Mouse (Mus musculus): ENCODE results near the gene Gmpr2.
A peak's percentile ranks its signal among the peaks of the same experiment; 100 is the strongest.

The Gmpr2 gene

GRCm38 (mm10) chr14:55660636-55661035 is 11.1 kb upstream of the Gmpr2 start:
- peaks cover 25% of the 10 kb centered on the region for H3K4me1 ChIP-seq (replicated peaks; ENCODE audit: low read depth, low read length)
- TF ChIP-seq POU5F1 (IDR thresholded peaks at IDR 0.05; ENCODE audit: borderline replicate concordance, low read length) (no peak), NANOG (IDR thresholded peaks at IDR 0.05; ENCODE audit: borderline replicate concordance, low read length) (no peak), CTCF (conservative IDR thresholded peaks at IDR 0.05; ENCODE audit: low read length) (no peak)
- peak overlapping the region; percentile 84; the same call in 1 of the 2 replicates for H3K4me3 ChIP-seq (replicated peaks; ENCODE audit: low read length)
- peaks cover 66% of the 10 kb centered on the region for H3K36me3 ChIP-seq (ENCODE audit: insufficient read depth, low read length)
- no peaks in the 10 kb centered on the region for H3K27me3 ChIP-seq (ENCODE audit: insufficient read depth, low read length)
- no peaks in the 10 kb centered on the region for H3K9me3 ChIP-seq (ENCODE audit: low read length)

GRCm38 (mm10) chr14:55671486-55671832 is 282 bp upstream of the Gmpr2 start:
- no peak for TF ChIP-seq NANOG (IDR thresholded peaks at IDR 0.05; ENCODE audit: borderline replicate concordance, low read length)
- no peak for TF ChIP-seq CTCF (conservative IDR thresholded peaks at IDR 0.05; ENCODE audit: low read length)
- TF ChIP-seq POU5F1 (IDR thresholded peaks at IDR 0.05; ENCODE audit: borderline replicate concordance, low read length): no peak
- H3K36me3 ChIP-seq (ENCODE audit: insufficient read depth, low read length): peaks cover 53% of the 10 kb centered on the region
- peak overlapping the region; percentile 94 for H3K4me3 ChIP-seq (replicated peaks; ENCODE audit: low read length)
- no peaks in the 10 kb centered on the region for H3K9me3 ChIP-seq (ENCODE audit: low read length)
- H3K4me1 ChIP-seq (replicated peaks; ENCODE audit: low read depth, low read length): peaks cover 44% of the 10 kb centered on the region
- no peaks in the 10 kb centered on the region for H3K27me3 ChIP-seq (ENCODE audit: insufficient read depth, low read length)

GRCm38 (mm10) chr14:55672741-55673060 is 960 bp downstream of the Gmpr2 start:
- peak overlapping the region; percentile 94 for H3K4me3 ChIP-seq (replicated peaks; ENCODE audit: low read length)
- H3K36me3 ChIP-seq (ENCODE audit: insufficient read depth, low read length): peaks cover 58% of the 10 kb centered on the region
- H3K9me3 ChIP-seq (ENCODE audit: low read length): no peaks in the 10 kb centered on the region
- H3K27me3 ChIP-seq (ENCODE audit: insufficient read depth, low read length): no peaks in the 10 kb centered on the region
- peaks cover 38% of the 10 kb centered on the region for H3K4me1 ChIP-seq (replicated peaks; ENCODE audit: low read depth, low read length)
- no peak for TF ChIP-seq CTCF (conservative IDR thresholded peaks at IDR 0.05; ENCODE audit: low read length)
- TF ChIP-seq POU5F1 (IDR thresholded peaks at IDR 0.05; ENCODE audit: borderline replicate concordance, low read length): no peak
- TF ChIP-seq NANOG (IDR thresholded peaks at IDR 0.05; ENCODE audit: borderline replicate concordance, low read length): no peak

GRCm38 (mm10) chr14:55677615-55678014 is 5.9 kb downstream of the Gmpr2 start:
- H3K4me1 ChIP-seq (replicated peaks; ENCODE audit: low read depth, low read length): peaks cover 40% of the 10 kb centered on the region
- H3K36me3 ChIP-seq (ENCODE audit: insufficient read depth, low read length): peaks cover 63% of the 10 kb centered on the region
- no peaks in the 10 kb centered on the region for H3K27me3 ChIP-seq (ENCODE audit: insufficient read depth, low read length)
- H3K9me3 ChIP-seq (ENCODE audit: low read length): no peaks in the 10 kb centered on the region
- TF ChIP-seq NANOG (IDR thresholded peaks at IDR 0.05; ENCODE audit: borderline replicate concordance, low read length) (no peak), CTCF (conservative IDR thresholded peaks at IDR 0.05; ENCODE audit: low read length) (no peak), POU5F1 (IDR thresholded peaks at IDR 0.05; ENCODE audit: borderline replicate concordance, low read length) (no peak)
- no peak overlapping the region for H3K4me3 ChIP-seq (replicated peaks; ENCODE audit: low read length)

- TF ChIP-seq CTCF (conservative IDR thresholded peaks at IDR 0.05; ENCODE audit: low read length): peak; percentile 53
- TF ChIP-seq NANOG (IDR thresholded peaks at IDR 0.05; ENCODE audit: borderline replicate concordance, low read length): peak; percentile 28; the same call in 1 of the 2 replicates
- TF ChIP-seq POU5F1 (IDR thresholded peaks at IDR 0.05; ENCODE audit: borderline replicate concordance, low read length): no peak
These were observed 9.7 kb downstream of the Gmpr2 start, which contains the start of gene Tinf2 for GRCm38 (mm10) chr14:55681160-55682117. Gene Tinf2, minus strand, starts transcription at chr14:55681820.

GRCm38 (mm10) chr14:55682118-55682493 is 10.4 kb downstream of the Gmpr2 start:
- peaks cover 39% of the 10 kb centered on the region for H3K36me3 ChIP-seq (ENCODE audit: insufficient read depth, low read length)
- no peaks in the 10 kb centered on the region for H3K27me3 ChIP-seq (ENCODE audit: insufficient read depth, low read length)
- H3K9me3 ChIP-seq (ENCODE audit: low read length): no peaks in the 10 kb centered on the region
- H3K4me1 ChIP-seq (replicated peaks; ENCODE audit: low read depth, low read length): peaks cover 30% of the 10 kb centered on the region
- peak overlapping the region; percentile 95 for H3K4me3 ChIP-seq (replicated peaks; ENCODE audit: low read length)
- TF ChIP-seq CTCF (conservative IDR thresholded peaks at IDR 0.05; ENCODE audit: low read length) (no peak), POU5F1 (IDR thresholded peaks at IDR 0.05; ENCODE audit: borderline replicate concordance, low read length) (no peak), NANOG (IDR thresholded peaks at IDR 0.05; ENCODE audit: borderline replicate concordance, low read length) (no peak)

More at GRCm38 (mm10) chr14:55681160-55682117, 9.7 kb downstream of the Gmpr2 start, which contains the start of gene Tinf2:
- H3K4me1 ChIP-seq (replicated peaks; ENCODE audit: low read depth, low read length): peaks cover 30% of the 10 kb centered on the region
- no peaks in the 10 kb centered on the region for H3K27me3 ChIP-seq (ENCODE audit: insufficient read depth, low read length)
- H3K4me3 ChIP-seq (replicated peaks; ENCODE audit: low read length): peak within 1 kb of the TSS; percentile 95
- no peaks in the 10 kb centered on the region for H3K9me3 ChIP-seq (ENCODE audit: low read length)
- H3K36me3 ChIP-seq (ENCODE audit: insufficient read depth, low read length): peaks cover 46% of the 10 kb centered on the region

GRCm38 (mm10) chr14:55689433-55689832 is 17.7 kb downstream of the Gmpr2 start:
- Histone ChIP-seq H3K4me3 (replicated peaks; ENCODE audit: low read length) (no peak overlapping the region), H3K36me3 (ENCODE audit: insufficient read depth, low read length) (no peaks in the 10 kb centered on the region), H3K9me3 (ENCODE audit: low read length) (no peaks in the 10 kb centered on the region), H3K4me1 (replicated peaks; ENCODE audit: low read depth, low read length) (peaks cover 10% of the 10 kb centered on the region), H3K27me3 (ENCODE audit: insufficient read depth, low read length) (peaks cover 4% of the 10 kb centered on the region; the same call in 1 of the 2 replicates)
- TF ChIP-seq NANOG (IDR thresholded peaks at IDR 0.05; ENCODE audit: borderline replicate concordance, low read length) (no peak), POU5F1 (IDR thresholded peaks at IDR 0.05; ENCODE audit: borderline replicate concordance, low read length) (no peak), CTCF (conservative IDR thresholded peaks at IDR 0.05; ENCODE audit: low read length) (no peak)

GRCm38 (mm10) chr14:55697226-55697625 is 25.5 kb downstream of the Gmpr2 start:
- H3K9me3 ChIP-seq (ENCODE audit: low read length): no peaks in the 10 kb centered on the region
- peaks cover 20% of the 10 kb centered on the region for H3K36me3 ChIP-seq (ENCODE audit: insufficient read depth, low read length)
- TF ChIP-seq POU5F1 (IDR thresholded peaks at IDR 0.05; ENCODE audit: borderline replicate concordance, low read length) (no peak), NANOG (IDR thresholded peaks at IDR 0.05; ENCODE audit: borderline replicate concordance, low read length) (no peak), CTCF (conservative IDR thresholded peaks at IDR 0.05; ENCODE audit: low read length) (no peak)
- no peaks in the 10 kb centered on the region for H3K27me3 ChIP-seq (ENCODE audit: insufficient read depth, low read length)
- peaks cover 30% of the 10 kb centered on the region for H3K4me1 ChIP-seq (replicated peaks; ENCODE audit: low read depth, low read length)
- no peak overlapping the region for H3K4me3 ChIP-seq (replicated peaks; ENCODE audit: low read length)

Measured in E14TG2a.4 (cell line).